Mouse (Mus musculus): ENCODE measurements around the gene Smtn. TPM values are rescaled to one million over a fixed set of nuclear protein-coding genes. Genes with fewer than 3 reads are reported as not detected.

Smtn gene
- polyA plus RNA-seq, 1 experiment from 2014 or later, result 35.1 TPM

GRCm38 (mm10) chr11:3567896-3568295, 27.5 kb upstream of the Smtn start:
- H3K4me3 ChIP-seq, result no peak overlapping the region
- H3K27ac ChIP-seq, result no peak overlapping the region
- WGBS, result 87% methylated on average over 1 of the region's 1 CpGs
- no peaks in the 10 kb centered on the region for H3K27me3 ChIP-seq (ENCODE audit: poor library complexity, severe bottlenecking)
- DNase-seq (ENCODE audit: extremely low spot score, low spot score), result no peak
- no peaks in the 10 kb centered on the region for H3K36me3 ChIP-seq (replicated peaks)
- H3K4me1 ChIP-seq, result peaks cover 8% of the 10 kb centered on the region
- H3K9me3 ChIP-seq, result no peaks in the 10 kb centered on the region

DNA sequence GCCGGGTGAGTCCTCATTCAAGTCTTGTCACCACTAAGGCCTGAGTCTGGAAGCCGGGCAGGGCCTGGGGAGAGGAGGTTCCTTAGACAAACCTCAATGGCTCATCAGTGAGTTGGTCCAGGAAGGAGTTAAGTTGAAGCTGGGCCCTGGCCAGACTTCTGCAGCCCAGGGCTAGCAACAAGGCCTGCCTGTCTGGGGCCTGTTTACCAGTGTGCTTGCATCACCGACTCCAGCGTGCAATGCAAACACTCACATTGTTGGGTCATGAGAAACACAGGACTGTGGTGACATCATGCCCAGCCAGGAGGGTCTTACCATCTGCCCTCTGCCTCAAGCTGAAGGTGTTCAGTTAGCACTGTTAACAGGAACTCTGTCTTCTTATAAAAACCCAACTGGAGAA, 25.6 kb upstream of the Smtn start:
- no peaks in the 10 kb centered on the region for H3K27me3 ChIP-seq (ENCODE audit: poor library complexity, severe bottlenecking)
- 92% methylated on average over 4 of the region's 4 CpGs for WGBS
- H3K27ac ChIP-seq, result no peak overlapping the region
- no peaks in the 10 kb centered on the region for H3K9me3 ChIP-seq
- H3K4me1 ChIP-seq, result peaks cover 3% of the 10 kb centered on the region; the same call in 1 of the 2 replicates
- H3K4me3 ChIP-seq, result no peak overlapping the region
- H3K36me3 ChIP-seq (replicated peaks), result no peaks in the 10 kb centered on the region
- no peak for DNase-seq (ENCODE audit: extremely low spot score, low spot score)

DNA sequence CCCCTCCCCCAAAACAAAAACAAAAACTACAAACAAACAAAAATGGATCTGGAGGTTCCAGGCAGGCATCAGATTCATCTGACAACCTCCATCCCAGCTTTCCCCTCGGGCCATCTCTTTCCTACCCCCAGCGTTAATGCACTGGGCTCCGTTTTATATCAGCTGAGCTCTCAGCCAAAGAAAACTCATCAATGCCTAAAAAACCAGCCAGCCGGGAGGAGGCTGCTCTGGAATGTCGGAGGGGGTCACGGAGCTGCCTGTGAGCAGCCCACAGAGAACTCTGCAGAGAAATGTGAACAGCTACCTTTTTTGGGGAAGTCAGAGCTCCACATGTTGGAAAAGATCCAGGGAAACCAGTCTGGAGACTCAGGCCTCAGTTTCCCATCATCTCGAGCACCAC, 24.0 kb upstream of the Smtn start:
- Histone ChIP-seq H3K9me3 (no peaks in the 10 kb centered on the region), H3K27me3 (ENCODE audit: poor library complexity, severe bottlenecking) (no peaks in the 10 kb centered on the region), H3K4me3 (no peak overlapping the region), H3K27ac (no peak overlapping the region), H3K4me1 (peaks cover 3% of the 10 kb centered on the region; the same call in 1 of the 2 replicates), H3K36me3 (replicated peaks) (no peaks in the 10 kb centered on the region)
- DNase-seq (ENCODE audit: extremely low spot score, low spot score), result no peak
- WGBS, result 67% methylated on average over 7 of the region's 7 CpGs

- peaks cover 3% of the 10 kb centered on the region; the same call in 1 of the 2 replicates for H3K4me1 ChIP-seq
- H3K36me3 ChIP-seq (replicated peaks), result no peaks in the 10 kb centered on the region
- no peaks in the 10 kb centered on the region for H3K9me3 ChIP-seq
- DNase-seq (ENCODE audit: extremely low spot score, low spot score), result no peak
- H3K4me3 ChIP-seq, result no peak overlapping the region
- H3K27me3 ChIP-seq (ENCODE audit: poor library complexity, severe bottlenecking), result no peaks in the 10 kb centered on the region
- 93% methylated on average over 6 of the region's 6 CpGs for WGBS
- no peak overlapping the region for H3K27ac ChIP-seq
Measured at GRCm38 (mm10) chr11:3563853-3564252, 23.4 kb upstream of the Smtn start.

DNA sequence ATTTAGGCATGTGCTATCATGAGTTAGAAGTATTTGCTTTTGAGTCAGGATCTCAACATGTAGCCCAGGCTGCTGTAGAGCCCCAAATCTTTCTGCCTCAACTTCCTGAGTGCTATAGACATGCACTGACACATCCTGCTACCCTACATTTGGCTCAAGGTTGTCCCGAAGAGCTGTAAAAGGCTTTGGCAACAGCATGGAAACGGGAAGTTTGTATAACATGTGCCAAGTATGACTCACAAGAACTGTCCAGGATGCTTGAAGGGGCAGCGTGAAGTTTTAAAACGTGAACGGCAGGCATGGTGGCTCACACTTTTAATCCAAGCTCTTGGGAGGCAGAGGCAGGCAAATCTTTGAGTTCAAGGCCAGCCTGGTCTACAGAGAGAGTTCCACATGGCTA, 19.8 kb upstream of the Smtn start:
- 86% methylated on average over 5 of the region's 5 CpGs for WGBS
- DNase-seq (ENCODE audit: extremely low spot score, low spot score), result no peak
- H3K27ac ChIP-seq, result no peak overlapping the region
- no peak overlapping the region for H3K4me3 ChIP-seq
- H3K27me3 ChIP-seq (ENCODE audit: poor library complexity, severe bottlenecking), result no peaks in the 10 kb centered on the region
- no peaks in the 10 kb centered on the region for H3K9me3 ChIP-seq
- H3K4me1 ChIP-seq, result peaks cover 3% of the 10 kb centered on the region; the same call in 1 of the 2 replicates
- H3K36me3 ChIP-seq (replicated peaks), result no peaks in the 10 kb centered on the region

GRCm38 (mm10) chr11:3557852-3558251, 17.4 kb upstream of the Smtn start:
- H3K4me1 ChIP-seq, result no peaks in the 10 kb centered on the region
- H3K27me3 ChIP-seq (ENCODE audit: poor library complexity, severe bottlenecking), result no peaks in the 10 kb centered on the region
- H3K9me3 ChIP-seq, result no peaks in the 10 kb centered on the region
- 82% methylated on average over 3 of the region's 3 CpGs for WGBS
- no peak for DNase-seq (ENCODE audit: extremely low spot score, low spot score)
- no peak overlapping the region for H3K4me3 ChIP-seq
- no peak overlapping the region for H3K27ac ChIP-seq
- no peaks in the 10 kb centered on the region for H3K36me3 ChIP-seq (replicated peaks)

DNA sequence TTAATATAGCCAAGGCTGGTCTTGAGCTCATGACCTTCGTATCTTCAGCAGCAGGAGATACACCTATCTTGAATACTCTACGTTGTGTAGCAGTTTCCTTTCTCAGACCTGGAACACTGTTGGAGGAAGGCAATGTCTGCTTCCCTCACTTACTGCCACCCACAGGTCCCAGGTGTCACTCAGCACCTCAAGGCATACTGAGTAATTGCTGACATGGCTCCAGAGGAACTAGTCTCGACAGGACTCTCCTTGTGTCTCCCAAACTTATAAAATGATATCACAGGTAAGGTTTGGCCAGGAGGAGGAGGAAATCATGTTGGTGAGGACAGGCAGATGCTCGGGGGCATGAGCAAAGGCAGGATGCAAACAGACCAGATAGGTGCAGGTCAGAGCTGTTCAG, 14.6 kb upstream of the Smtn start:
- Histone ChIP-seq H3K36me3 (replicated peaks) (no peaks in the 10 kb centered on the region), H3K27me3 (ENCODE audit: poor library complexity, severe bottlenecking) (no peaks in the 10 kb centered on the region), H3K4me1 (no peaks in the 10 kb centered on the region), H3K4me3 (no peak overlapping the region), H3K27ac (no peak overlapping the region), H3K9me3 (no peaks in the 10 kb centered on the region)
- DNase-seq (ENCODE audit: extremely low spot score, low spot score), result no peak
- 87% methylated on average over 4 of the region's 4 CpGs for WGBS

GRCm38 (mm10) chr11:3549791-3550190, 9.4 kb upstream of the Smtn start:
- no peaks in the 10 kb centered on the region for H3K36me3 ChIP-seq (replicated peaks)
- 86% methylated on average over 5 of the region's 5 CpGs for WGBS
- 0 out of 2 replicates have a peak, but pooled peaks cover under 1% of the 10 kb centered on the region for H3K9me3 ChIP-seq
- DNase-seq (ENCODE audit: extremely low spot score, low spot score), result no peak
- no peak overlapping the region for H3K27ac ChIP-seq
- H3K27me3 ChIP-seq (ENCODE audit: poor library complexity, severe bottlenecking), result no peaks in the 10 kb centered on the region
- no peak overlapping the region for H3K4me3 ChIP-seq
- H3K4me1 ChIP-seq, result peaks cover 12% of the 10 kb centered on the region

DNA sequence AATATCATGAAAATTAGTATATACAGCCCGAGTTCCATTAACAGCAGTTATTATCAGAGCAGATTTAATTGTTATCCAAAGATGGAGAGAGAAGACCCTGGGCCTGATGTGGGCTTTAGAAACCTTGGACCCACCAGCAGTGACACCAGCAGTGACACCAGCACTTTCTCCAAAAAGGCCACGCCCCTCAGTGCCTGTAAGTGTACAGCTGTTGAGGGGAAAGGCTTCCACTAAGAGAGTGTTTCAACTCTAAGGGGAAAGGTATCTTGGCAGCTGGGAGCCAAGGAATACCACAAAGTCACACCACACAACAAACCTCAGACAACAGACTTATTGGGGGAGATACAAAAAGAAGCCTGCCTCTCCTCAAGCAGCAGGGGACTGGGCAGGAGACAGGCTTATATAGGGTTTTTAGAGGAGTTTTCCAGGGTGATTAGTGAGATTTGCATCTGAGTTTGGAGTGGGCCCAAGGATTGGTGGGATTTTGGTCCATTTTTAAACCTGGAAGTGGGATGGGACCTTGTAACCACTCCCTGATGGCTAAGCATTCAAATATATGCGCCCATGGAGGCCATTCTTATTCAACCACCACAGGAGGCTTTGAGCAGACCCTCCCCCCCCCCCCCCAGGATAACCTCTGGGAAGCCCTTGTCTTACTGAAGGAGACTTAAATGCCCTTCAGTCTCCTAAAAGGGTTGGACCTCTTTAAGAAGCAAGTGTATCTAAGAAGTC, 8.3 kb upstream of the Smtn start:
- DNase-seq (ENCODE audit: extremely low spot score, low spot score), result no peak
- Histone ChIP-seq H3K27ac (no peak overlapping the region), H3K27me3 (ENCODE audit: poor library complexity, severe bottlenecking) (no peaks in the 10 kb centered on the region), H3K4me3 (no peak overlapping the region), H3K4me1 (peaks cover 12% of the 10 kb centered on the region), H3K36me3 (replicated peaks) (no peaks in the 10 kb centered on the region), H3K9me3 (peaks cover 5% of the 10 kb centered on the region; the same call in 1 of the 2 replicates)
- WGBS, result 54% methylated on average over 3 of the region's 3 CpGs

- 54% methylated on average over 6 of the region's 6 CpGs for WGBS
Measured at GRCm38 (mm10) chr11:3547969-3548368, 7.6 kb upstream of the Smtn start.

GRCm38 (mm10) chr11:3547047-3547446, 6.6 kb upstream of the Smtn start:
- DNase-seq (ENCODE audit: extremely low spot score, low spot score), result no peak
- Histone ChIP-seq H3K27me3 (ENCODE audit: poor library complexity, severe bottlenecking) (no peaks in the 10 kb centered on the region), H3K36me3 (replicated peaks) (no peaks in the 10 kb centered on the region), H3K4me3 (no peak overlapping the region), H3K4me1 (peaks cover 12% of the 10 kb centered on the region), H3K9me3 (peaks cover 5% of the 10 kb centered on the region; the same call in 1 of the 2 replicates), H3K27ac (no peak overlapping the region)
- WGBS, result 90% methylated on average over 2 of the region's 2 CpGs

More at GRCm38 (mm10) chr11:3547969-3548368, 7.6 kb upstream of the Smtn start:
- Histone ChIP-seq H3K4me3 (no peak overlapping the region), H3K9me3 (peaks cover 5% of the 10 kb centered on the region; the same call in 1 of the 2 replicates), H3K36me3 (replicated peaks) (no peaks in the 10 kb centered on the region), H3K4me1 (peaks cover 12% of the 10 kb centered on the region), H3K27ac (no peak overlapping the region), H3K27me3 (ENCODE audit: poor library complexity, severe bottlenecking) (no peaks in the 10 kb centered on the region)
- DNase-seq (ENCODE audit: extremely low spot score, low spot score), result no peak

DNA sequence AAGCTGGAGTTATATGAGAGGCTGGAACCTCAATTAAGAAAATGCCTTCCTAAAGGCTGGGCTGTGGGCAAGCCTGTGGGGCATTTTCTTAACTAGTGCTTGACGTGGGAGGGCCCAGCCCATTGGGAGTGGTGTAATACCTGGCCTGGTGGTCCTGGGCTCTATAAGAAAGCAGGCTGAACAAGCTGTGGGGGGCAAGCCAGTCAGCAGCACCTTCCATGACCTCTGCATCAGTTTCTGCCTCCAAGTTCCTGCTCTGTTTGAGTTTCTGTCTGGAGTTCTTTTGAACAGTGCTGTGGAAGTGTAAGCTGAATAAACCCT, 5.8 kb upstream of the Smtn start:
- Histone ChIP-seq H3K36me3 (replicated peaks) (no peaks in the 10 kb centered on the region), H3K4me1 (peaks cover 12% of the 10 kb centered on the region), H3K27ac (no peak overlapping the region), H3K9me3 (peaks cover 5% of the 10 kb centered on the region; the same call in 1 of the 2 replicates), H3K27me3 (ENCODE audit: poor library complexity, severe bottlenecking) (no peaks in the 10 kb centered on the region), H3K4me3 (no peak overlapping the region)
- DNase-seq (ENCODE audit: extremely low spot score, low spot score), result no peak
- WGBS, result 22% methylated on average over 1 of the region's 1 CpGs

DNA sequence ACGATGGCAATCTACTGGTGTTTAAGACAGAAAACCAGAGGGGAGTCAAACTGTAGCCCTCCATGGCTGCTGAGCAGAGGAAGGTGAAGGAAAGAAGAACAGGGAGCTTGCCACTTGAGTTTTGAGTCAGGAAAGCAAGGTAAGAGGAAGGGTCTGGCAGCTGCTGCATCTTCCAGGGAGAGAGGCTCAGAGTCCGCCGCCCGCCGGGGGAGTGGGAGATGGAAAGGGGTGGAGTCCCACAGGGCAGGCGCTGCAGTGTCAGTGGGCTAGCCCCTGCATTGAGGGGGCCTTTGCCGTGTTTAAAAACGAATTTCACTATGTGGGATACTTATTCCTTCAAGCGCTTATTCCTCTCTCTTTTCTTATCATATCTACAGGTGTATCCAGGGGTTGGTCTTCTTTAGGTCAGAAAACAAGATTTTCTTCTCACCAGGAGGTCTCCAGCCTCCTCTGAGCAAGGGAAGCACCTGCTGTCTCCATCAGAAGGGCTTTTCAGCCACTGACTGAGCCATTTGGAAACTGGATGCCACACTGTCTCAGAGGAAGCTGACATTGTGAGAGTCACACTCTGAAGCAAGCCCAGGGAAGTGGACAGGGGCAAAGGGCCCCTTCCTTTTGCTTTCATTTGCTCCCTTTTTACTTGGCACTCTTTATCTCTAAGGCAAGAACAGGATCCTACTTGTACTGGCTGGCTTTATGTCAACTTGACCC, 5.3 kb upstream of the Smtn start:
- DNase-seq (ENCODE audit: extremely low spot score, low spot score), result no peak
- peaks cover 5% of the 10 kb centered on the region; the same call in 1 of the 2 replicates for H3K9me3 ChIP-seq

More for the DNA sequence above, 5.3 kb upstream of the Smtn start:
- H3K27ac ChIP-seq, result no peak overlapping the region
- WGBS, result 20% methylated on average over 9 of the region's 9 CpGs
- no peak overlapping the region for H3K4me3 ChIP-seq
- no peaks in the 10 kb centered on the region for H3K27me3 ChIP-seq (ENCODE audit: poor library complexity, severe bottlenecking)
- H3K4me1 ChIP-seq, result peaks cover 12% of the 10 kb centered on the region
- H3K36me3 ChIP-seq (replicated peaks), result no peaks in the 10 kb centered on the region
